Mouse (Mus musculus) midbrain, embryonic 14.5 days (tissue): ENCODE measurements around the gene Ptprm. TPM values are rescaled to one million over a fixed set of nuclear protein-coding genes. Genes with fewer than 3 reads are reported as not detected.

Experiments
- ATAC-seq: fragments of 200-750 bp; cut with Nextera tagmentation; 2 replicates; pipeline ENCODE4 v1.8.0; 2017; ENCODE audit warnings: moderate number of reproducible peaks, moderate library complexity; ENCODE audit not compliant: low FRiP score, low TSS enrichment
- DNase-seq: peaks from one replicate; pipeline ENCODE4 v3.0.0-alpha.2; 2015
- H3K27ac ChIP-seq: fragments of 300-500 bp; sonication (generic); replicated peaks from 2 replicates; pipeline ENCODE4 v1.5.1; 2014; ENCODE audit warnings: mild to moderate bottlenecking, low read depth, low read length, moderate library complexity
- H3K27me3 ChIP-seq: fragments of 300-500 bp; sonication (generic); 2 replicates; pipeline ENCODE4 v1.6.1; 2014; ENCODE audit warnings: low read length, control low read depth, mixed read lengths; ENCODE audit not compliant: control insufficient read depth, insufficient read depth
- H3K36me3 ChIP-seq: fragments of 300-500 bp; sonication (generic); 2 replicates; pipeline ENCODE4 v1.6.1; 2014; ENCODE audit warnings: low read length, control low read depth; ENCODE audit not compliant: control insufficient read depth, insufficient read depth
- H3K4me1 ChIP-seq: fragments of 300-500 bp; sonication (generic); 2 replicates; pipeline ENCODE4 v1.6.1; 2014; ENCODE audit warnings: mild to moderate bottlenecking, antibody characterized with exemption, low read length, control low read depth; ENCODE audit not compliant: control insufficient read depth, insufficient read depth
- H3K4me2 ChIP-seq: fragments of 300-500 bp; sonication (generic); 2 replicates; pipeline ENCODE4 v1.6.1; 2014; ENCODE audit warnings: mild to moderate bottlenecking, low read length, moderate library complexity
- H3K4me3 ChIP-seq: fragments of 300-500 bp; sonication (generic); replicated peaks from 2 replicates; pipeline ENCODE4 v1.5.1; 2014; ENCODE audit warnings: low read depth, low read length
- H3K9ac ChIP-seq: fragments of 300-500 bp; sonication (generic); replicated peaks from 2 replicates; pipeline ENCODE4 v1.6.1; 2014; ENCODE audit warnings: mild to moderate bottlenecking, low read length, moderate library complexity
- H3K9me3 ChIP-seq: fragments of 300-500 bp; sonication (generic); 2 replicates; pipeline ENCODE4 v1.6.1; 2016; ENCODE audit warnings: low read length, control low read depth, mixed read lengths; ENCODE audit not compliant: control insufficient read depth
- WGBS: fragments of 180-500 bp; shearing (Covaris S2); extraction: QIAGEN DNeasy Blood & Tissue Kit; methylation state at CpG from one replicate; pipeline ENCODE4 v1.1.7; 2014; 5-methylcytosine and 5-hydroxymethylcytosine counted together
- polyA plus RNA-seq: library from polyadenylated mRNA; unstranded; fragments of >200 nt; fragmentation: Nextera tagmentation; extraction: Ambion mirVana; gene quantifications from 2 replicates; pipeline ENCODE4 v1.2.1, GENCODE M21; 2014

Ptprm gene
- polyA plus RNA-seq, 1 experiment from 2014 or later, result 22.8 TPM

DNA sequence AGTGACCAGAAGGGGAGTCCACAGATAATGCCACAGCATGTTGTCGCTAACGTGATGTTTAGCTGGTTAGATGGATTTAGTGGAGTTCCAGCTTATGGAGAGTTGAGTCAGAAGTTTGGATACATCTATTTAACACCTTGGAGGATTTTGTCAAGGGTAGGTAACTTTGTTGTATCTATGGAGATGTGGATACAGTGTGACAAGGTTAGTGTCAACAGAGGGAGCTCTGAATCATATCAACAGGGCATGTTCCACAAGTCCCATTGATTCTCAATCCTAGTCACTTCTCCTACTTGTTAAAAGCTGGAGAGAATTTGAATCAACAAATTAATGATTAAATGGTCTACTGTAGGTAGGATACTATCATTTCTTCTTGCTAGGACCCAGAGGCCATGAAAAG is 394.4 kb downstream of the Ptprm start:
- DNase-seq (no peak), ATAC-seq (no peak)
- Histone ChIP-seq H3K9me3 (no peaks in the 10 kb centered on the region), H3K4me2 (no peak overlapping the region), H3K27me3 (no peaks in the 10 kb centered on the region), H3K4me3 (no peak overlapping the region), H3K36me3 (no peaks in the 10 kb centered on the region), H3K9ac (no peak overlapping the region), H3K27ac (no peak overlapping the region), H3K4me1 (no peaks in the 10 kb centered on the region)
- WGBS, result 96% methylated on average over 2 of the region's 2 CpGs

GRCm38 (mm10) chr17:66958766-66959165 is 395.5 kb downstream of the Ptprm start:
- Histone ChIP-seq H3K27me3 (no peaks in the 10 kb centered on the region), H3K27ac (no peak overlapping the region), H3K36me3 (no peaks in the 10 kb centered on the region), H3K4me3 (no peak overlapping the region), H3K9me3 (no peaks in the 10 kb centered on the region), H3K4me1 (no peaks in the 10 kb centered on the region), H3K4me2 (no peak overlapping the region), H3K9ac (no peak overlapping the region)
- WGBS, result 82% methylated on average over 2 of the region's 2 CpGs
- ATAC-seq (no peak), DNase-seq (no peak)

DNA sequence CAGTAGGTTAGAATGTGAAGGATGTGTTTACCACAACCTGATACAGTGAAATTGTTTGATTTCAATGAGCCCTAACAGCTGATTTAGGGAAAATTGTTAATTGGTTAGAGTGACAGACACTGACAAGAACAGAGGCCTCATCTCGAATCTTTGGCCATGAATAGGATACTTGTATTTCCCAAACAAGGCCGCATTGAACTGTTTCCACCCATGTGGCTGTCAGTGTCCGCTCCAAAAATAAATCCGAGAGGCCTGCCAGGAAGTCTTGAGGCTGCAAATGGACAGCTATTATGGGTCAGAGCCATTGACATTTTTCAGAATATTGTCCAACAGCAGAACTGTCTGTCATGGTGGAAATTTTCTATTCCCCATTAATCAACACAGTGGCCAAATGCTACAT is 409.8 kb downstream of the Ptprm start:
- no peaks in the 10 kb centered on the region for H3K27me3 ChIP-seq
- no peak overlapping the region for H3K4me2 ChIP-seq
- no peak overlapping the region for H3K27ac ChIP-seq
- H3K36me3 ChIP-seq, result no peaks in the 10 kb centered on the region
- no peaks in the 10 kb centered on the region for H3K4me1 ChIP-seq
- WGBS, result 78% methylated on average over 4 of the region's 4 CpGs
- no peaks in the 10 kb centered on the region for H3K9me3 ChIP-seq
- ATAC-seq (no peak), DNase-seq (no peak)
- no peak overlapping the region for H3K9ac ChIP-seq
- H3K4me3 ChIP-seq, result no peak overlapping the region

DNA sequence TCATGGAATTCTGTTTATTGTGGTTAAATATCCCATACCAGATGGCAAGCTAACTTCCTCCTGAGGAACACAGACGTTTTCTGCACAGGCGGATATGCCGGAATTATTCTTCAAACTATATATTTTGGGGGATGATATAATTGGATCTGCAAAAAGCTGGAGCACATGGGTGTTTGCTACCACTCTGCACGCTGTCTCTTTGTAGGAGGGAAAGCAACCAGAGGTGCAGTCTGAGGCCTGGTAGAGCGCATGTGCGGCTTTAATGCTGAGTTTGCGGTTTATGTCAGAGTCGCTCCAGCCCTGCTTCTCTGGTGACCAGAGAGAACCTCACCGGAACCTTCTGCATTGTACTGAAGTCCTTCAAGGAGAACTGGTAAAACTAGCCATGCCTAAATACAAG is 410.7 kb downstream of the Ptprm start:
- DNase-seq, result no peak
- no peak overlapping the region for H3K4me2 ChIP-seq
- H3K36me3 ChIP-seq, result no peaks in the 10 kb centered on the region
- ATAC-seq, result no peak
- no peak overlapping the region for H3K4me3 ChIP-seq
- H3K9ac ChIP-seq, result no peak overlapping the region
- no peaks in the 10 kb centered on the region for H3K9me3 ChIP-seq
- H3K27ac ChIP-seq, result no peak overlapping the region
- H3K4me1 ChIP-seq, result no peaks in the 10 kb centered on the region
- 94% methylated on average over 9 of the region's 9 CpGs for WGBS
- no peaks in the 10 kb centered on the region for H3K27me3 ChIP-seq

DNA sequence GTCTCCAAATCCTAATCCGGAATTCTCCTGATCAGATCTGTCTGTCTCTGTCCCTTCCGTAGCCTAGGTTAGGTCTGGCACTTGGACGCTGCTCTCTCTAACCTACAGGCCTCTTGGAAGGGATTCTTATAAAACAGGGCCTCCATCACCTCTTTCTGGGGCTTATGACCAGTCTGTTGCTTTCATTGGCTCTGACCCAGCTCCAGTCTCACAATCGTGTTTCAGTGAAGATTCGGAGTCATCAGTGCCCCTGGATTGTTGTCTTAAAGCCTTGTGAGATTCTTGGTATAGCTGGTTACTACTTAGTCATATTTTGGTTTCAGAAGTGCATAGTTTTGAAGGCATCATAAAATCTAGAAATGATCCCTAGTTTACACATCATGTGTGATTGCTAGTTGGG is 428.6 kb downstream of the Ptprm start:
- DNase-seq (no peak), ATAC-seq (no peak)
- Histone ChIP-seq H3K4me2 (no peak overlapping the region), H3K4me1 (no peaks in the 10 kb centered on the region), H3K9ac (no peak overlapping the region), H3K27me3 (no peaks in the 10 kb centered on the region), H3K4me3 (no peak overlapping the region), H3K9me3 (peaks cover 9% of the 10 kb centered on the region; the same call in 1 of the 2 replicates), H3K36me3 (no peaks in the 10 kb centered on the region), H3K27ac (no peak overlapping the region)
- 89% methylated on average over 5 of the region's 5 CpGs for WGBS

DNA sequence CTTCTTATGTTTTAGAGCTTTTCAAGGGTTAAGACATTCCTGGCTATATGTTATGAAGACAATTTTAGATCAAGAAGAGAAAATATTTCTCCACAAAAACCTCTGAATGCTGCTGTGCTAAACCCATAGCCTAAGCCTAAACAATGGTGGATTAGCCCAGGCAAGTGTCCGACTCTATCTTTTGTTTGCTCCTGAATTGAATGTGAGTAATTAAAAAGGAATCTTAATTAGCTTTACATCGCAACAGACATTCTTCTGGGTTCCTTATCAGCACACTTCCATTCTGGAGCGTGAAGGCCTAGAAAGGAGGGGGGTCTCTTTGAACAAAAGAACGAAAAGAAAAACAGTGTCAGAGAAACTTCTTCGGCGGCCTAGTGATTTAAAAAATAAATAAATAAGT is 439.6 kb downstream of the Ptprm start:
- Histone ChIP-seq H3K27me3 (no peaks in the 10 kb centered on the region), H3K9me3 (no peaks in the 10 kb centered on the region), H3K4me1 (no peaks in the 10 kb centered on the region), H3K36me3 (no peaks in the 10 kb centered on the region), H3K4me2 (no peak overlapping the region), H3K4me3 (no peak overlapping the region), H3K27ac (no peak overlapping the region), H3K9ac (no peak overlapping the region)
- ATAC-seq (no peak), DNase-seq (no peak)
- 21% methylated on average over 6 of the region's 6 CpGs for WGBS

DNA sequence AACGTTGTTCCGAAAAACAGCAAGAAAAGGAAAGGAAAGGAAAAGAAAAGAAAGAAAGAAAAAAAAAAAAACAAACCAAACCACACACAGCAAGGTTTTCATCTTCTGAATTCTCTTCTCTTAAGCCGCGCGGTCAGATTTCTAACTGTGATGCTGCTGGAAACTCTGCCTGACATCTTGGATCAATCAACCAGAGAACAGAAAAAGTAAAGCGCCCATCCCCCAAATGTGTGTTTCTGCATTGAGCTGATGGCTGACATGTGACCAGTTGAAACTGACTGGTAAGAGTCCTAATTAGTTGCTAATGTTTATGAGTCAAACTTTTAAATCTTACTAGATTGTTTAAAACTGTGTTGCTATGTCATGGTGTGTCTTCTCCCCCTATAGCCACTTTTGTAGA is 441.7 kb downstream of the Ptprm start:
- no peaks in the 10 kb centered on the region for H3K4me1 ChIP-seq
- DNase-seq (no peak), ATAC-seq (no peak)
- WGBS, result 88% methylated on average over 6 of the region's 6 CpGs
- H3K36me3 ChIP-seq, result no peaks in the 10 kb centered on the region
- no peaks in the 10 kb centered on the region for H3K27me3 ChIP-seq
- no peak overlapping the region for H3K4me3 ChIP-seq
- H3K9me3 ChIP-seq, result no peaks in the 10 kb centered on the region
- no peak overlapping the region for H3K27ac ChIP-seq
- no peak overlapping the region for H3K9ac ChIP-seq
- no peak overlapping the region for H3K4me2 ChIP-seq

DNA sequence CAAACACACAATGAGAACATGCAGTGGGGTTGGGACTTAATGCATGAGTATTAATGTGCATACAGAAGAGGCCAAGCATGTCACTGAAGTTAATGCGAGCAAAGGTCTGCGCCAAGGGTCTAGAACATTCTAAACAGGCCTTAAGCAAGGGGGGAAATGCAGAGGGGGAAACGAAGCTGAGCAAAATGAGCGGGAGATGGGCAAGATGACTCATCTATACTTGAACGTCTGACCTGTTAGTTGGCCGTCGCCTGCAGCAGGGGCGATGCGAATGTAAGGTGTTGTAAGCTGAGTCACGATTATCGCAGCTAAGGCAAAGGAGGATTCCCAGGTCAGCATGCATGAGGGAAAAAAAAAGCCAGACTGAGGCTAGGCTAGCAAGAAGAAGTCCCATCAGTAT is 442.1 kb downstream of the Ptprm start:
- H3K4me2 ChIP-seq, result no peak overlapping the region
- no peak overlapping the region for H3K27ac ChIP-seq
- H3K9ac ChIP-seq, result no peak overlapping the region
- no peaks in the 10 kb centered on the region for H3K27me3 ChIP-seq
- no peak for DNase-seq
- no peaks in the 10 kb centered on the region for H3K36me3 ChIP-seq
- no peaks in the 10 kb centered on the region for H3K9me3 ChIP-seq
- H3K4me1 ChIP-seq, result no peaks in the 10 kb centered on the region
- WGBS, result 96% methylated on average over 11 of the region's 11 CpGs
- H3K4me3 ChIP-seq, result no peak overlapping the region
- no peak for ATAC-seq

GRCm38 (mm10) chr17:66909901-66910300 is 444.4 kb downstream of the Ptprm start:
- Histone ChIP-seq H3K4me2 (no peak overlapping the region), H3K27ac (no peak overlapping the region), H3K4me3 (no peak overlapping the region), H3K4me1 (no peaks in the 10 kb centered on the region), H3K27me3 (no peaks in the 10 kb centered on the region), H3K36me3 (no peaks in the 10 kb centered on the region), H3K9me3 (no peaks in the 10 kb centered on the region), H3K9ac (no peak overlapping the region)
- ATAC-seq (no peak), DNase-seq (no peak)
- WGBS, result 82% methylated on average over 4 of the region's 4 CpGs
